Mouse (Mus musculus): ENCODE results near the gene Bpgm. TPM values are rescaled to one million over a fixed set of nuclear protein-coding genes. Genes with fewer than 3 reads are reported as not detected.
A peak's percentile ranks its signal among the peaks of the same experiment; 100 is the strongest.

Bpgm gene
- polyA plus RNA-seq, 2 experiments, result 37.5 to 38.5 TPM

GRCm38 (mm10) chr6:34471434-34472110 lies 4.4 kb upstream of the Bpgm start:
- Histone ChIP-seq H3K9ac (ENCODE audit: low read depth, low read length, severe bottlenecking) (no peak overlapping the region), H3K27me3 (ENCODE audit: control insufficient read depth, insufficient read depth, low read length) (no peaks in the 10 kb centered on the region), H3K36me3 (ENCODE audit: control insufficient read depth, insufficient read depth, low read length) (no peaks in the 10 kb centered on the region), H3K4me1 (ENCODE audit: control insufficient read depth, insufficient read depth, low read length) (peaks cover 1% of the 10 kb centered on the region), H3K9me3 (ENCODE audit: control insufficient read depth, low read length) (no peaks in the 10 kb centered on the region), H3K27ac (replicated peaks; ENCODE audit: low read depth, low read length) (no peak overlapping the region), H3K4me2 (replicated peaks; ENCODE audit: low read depth, low read length, severe bottlenecking) (no peak overlapping the region), H3K4me3 (replicated peaks; ENCODE audit: low read length) (no peak overlapping the region)
- ATAC-seq (ENCODE audit: low FRiP score, low read depth) (no peak), DNase-seq (ENCODE audit: low spot score) (no peak)
- TF ChIP-seq POLR2A (IDR thresholded peaks at IDR 0.05; ENCODE audit: borderline replicate concordance, extremely low read depth, insufficient read depth, insufficient read length), result no peak
- 69% methylated on average over 12 of the region's 12 CpGs for WGBS

GRCm38 (mm10) chr6:34473346-34473745 lies 2.7 kb upstream of the Bpgm start:
- Histone ChIP-seq H3K36me3 (ENCODE audit: control insufficient read depth, insufficient read depth, low read length) (no peaks in the 10 kb centered on the region), H3K27me3 (ENCODE audit: control insufficient read depth, insufficient read depth, low read length) (no peaks in the 10 kb centered on the region), H3K4me1 (ENCODE audit: control insufficient read depth, insufficient read depth, low read length) (peaks cover 14% of the 10 kb centered on the region), H3K9me3 (ENCODE audit: control insufficient read depth, low read length) (no peaks in the 10 kb centered on the region), H3K27ac (replicated peaks; ENCODE audit: low read depth, low read length) (no peak overlapping the region), H3K9ac (ENCODE audit: low read depth, low read length, severe bottlenecking) (no peak overlapping the region), H3K4me2 (replicated peaks; ENCODE audit: low read depth, low read length, severe bottlenecking) (no peak overlapping the region), H3K4me3 (replicated peaks; ENCODE audit: low read length) (no peak overlapping the region)
- WGBS, result 93% methylated on average over 1 of the region's 1 CpGs
- DNase-seq (ENCODE audit: low spot score), result no peak
- no peak for ATAC-seq (ENCODE audit: low FRiP score, low read depth)
- no peak for TF ChIP-seq POLR2A (IDR thresholded peaks at IDR 0.05; ENCODE audit: borderline replicate concordance, extremely low read depth, insufficient read depth, insufficient read length)

- no peak overlapping the region for H3K4me2 ChIP-seq (replicated peaks; ENCODE audit: low read depth, low read length, severe bottlenecking)
- peaks cover 18% of the 10 kb centered on the region for H3K4me1 ChIP-seq (ENCODE audit: control insufficient read depth, insufficient read depth, low read length)
- H3K4me3 ChIP-seq (replicated peaks; ENCODE audit: low read length), result no peak overlapping the region
- H3K27me3 ChIP-seq (ENCODE audit: control insufficient read depth, insufficient read depth, low read length), result no peaks in the 10 kb centered on the region
- no peak for DNase-seq (ENCODE audit: low spot score)
- TF ChIP-seq POLR2A (IDR thresholded peaks at IDR 0.05; ENCODE audit: borderline replicate concordance, extremely low read depth, insufficient read depth, insufficient read length), result no peak
- no peak overlapping the region for H3K27ac ChIP-seq (replicated peaks; ENCODE audit: low read depth, low read length)
- 58% methylated on average over 3 of the region's 3 CpGs for WGBS
- H3K36me3 ChIP-seq (ENCODE audit: control insufficient read depth, insufficient read depth, low read length), result no peaks in the 10 kb centered on the region
- H3K9ac ChIP-seq (ENCODE audit: low read depth, low read length, severe bottlenecking), result no peak overlapping the region
- H3K9me3 ChIP-seq (ENCODE audit: control insufficient read depth, low read length), result no peaks in the 10 kb centered on the region
- ATAC-seq (ENCODE audit: low FRiP score, low read depth), result no peak
These were observed 2.0 kb upstream of the Bpgm start for GRCm38 (mm10) chr6:34474031-34474430.

GRCm38 (mm10) chr6:34475391-34475790 lies 616 bp upstream of the Bpgm start:
- ATAC-seq (ENCODE audit: low FRiP score, low read depth) (no peak), DNase-seq (ENCODE audit: low spot score) (no peak)
- peaks cover 20% of the 10 kb centered on the region for H3K4me1 ChIP-seq (ENCODE audit: control insufficient read depth, insufficient read depth, low read length)
- 21% methylated on average over 6 of the region's 6 CpGs for WGBS
- no peaks in the 10 kb centered on the region for H3K27me3 ChIP-seq (ENCODE audit: control insufficient read depth, insufficient read depth, low read length)
- H3K9ac ChIP-seq (ENCODE audit: low read depth, low read length, severe bottlenecking), result peak overlapping the region; percentile 70
- H3K27ac ChIP-seq (replicated peaks; ENCODE audit: low read depth, low read length), result 0 out of 2 replicates have a peak overlapping the region, but pooled peaks have one; percentile 61
- no peaks in the 10 kb centered on the region for H3K9me3 ChIP-seq (ENCODE audit: control insufficient read depth, low read length)
- H3K36me3 ChIP-seq (ENCODE audit: control insufficient read depth, insufficient read depth, low read length), result no peaks in the 10 kb centered on the region
- no peak for TF ChIP-seq POLR2A (IDR thresholded peaks at IDR 0.05; ENCODE audit: borderline replicate concordance, extremely low read depth, insufficient read depth, insufficient read length)
- H3K4me2 ChIP-seq (replicated peaks; ENCODE audit: low read depth, low read length, severe bottlenecking), result peak overlapping the region; percentile 51
- peak overlapping the region; percentile 62 for H3K4me3 ChIP-seq (replicated peaks; ENCODE audit: low read length)

- Histone ChIP-seq H3K9ac (ENCODE audit: low read depth, low read length, severe bottlenecking) (no peak overlapping the region), H3K4me1 (ENCODE audit: control insufficient read depth, insufficient read depth, low read length) (peaks cover 22% of the 10 kb centered on the region), H3K36me3 (ENCODE audit: control insufficient read depth, insufficient read depth, low read length) (no peaks in the 10 kb centered on the region), H3K4me2 (replicated peaks; ENCODE audit: low read depth, low read length, severe bottlenecking) (peak overlapping the region; percentile 9; the same call in 1 of the 2 replicates), H3K9me3 (ENCODE audit: control insufficient read depth, low read length) (no peaks in the 10 kb centered on the region), H3K27ac (replicated peaks; ENCODE audit: low read depth, low read length) (no peak overlapping the region), H3K4me3 (replicated peaks; ENCODE audit: low read length) (no peak overlapping the region), H3K27me3 (ENCODE audit: control insufficient read depth, insufficient read depth, low read length) (no peaks in the 10 kb centered on the region)
- WGBS, result 81% methylated on average over 7 of the region's 7 CpGs
- TF ChIP-seq POLR2A (IDR thresholded peaks at IDR 0.05; ENCODE audit: borderline replicate concordance, extremely low read depth, insufficient read depth, insufficient read length), result no peak
- no peak for ATAC-seq (ENCODE audit: low FRiP score, low read depth)
- DNase-seq (ENCODE audit: low spot score), result no peak
These were observed 2.0 kb downstream of the Bpgm start for GRCm38 (mm10) chr6:34478036-34478435.

Data from limb, embryonic 14.5 days (tissue).